Mouse (Mus musculus) megakaryocyte, embryonic 14.5 days (primary cell): ENCODE data around the gene Cdkl1.

Source experiments
- FLI1 ChIP-seq: IDR thresholded peaks from 2 replicates; pipeline ENCODE4 v1.6.1; 2012; ENCODE audit warnings: low read length, inconsistent platforms, mixed read lengths
- GATA1 ChIP-seq: IDR thresholded peaks from 3 replicates; pipeline ENCODE4 v1.6.1; 2012; ENCODE audit warnings: mixed read lengths, low read length, inconsistent platforms, borderline replicate concordance

GRCm38 (mm10) chr12:69729246-69729645, 61.8 kb downstream of the Cdkl1 start:
- TF ChIP-seq GATA1 (no peak), FLI1 (no peak)
